Mouse (Mus musculus): ENCODE results near the gene Gm20521.

DNA sequence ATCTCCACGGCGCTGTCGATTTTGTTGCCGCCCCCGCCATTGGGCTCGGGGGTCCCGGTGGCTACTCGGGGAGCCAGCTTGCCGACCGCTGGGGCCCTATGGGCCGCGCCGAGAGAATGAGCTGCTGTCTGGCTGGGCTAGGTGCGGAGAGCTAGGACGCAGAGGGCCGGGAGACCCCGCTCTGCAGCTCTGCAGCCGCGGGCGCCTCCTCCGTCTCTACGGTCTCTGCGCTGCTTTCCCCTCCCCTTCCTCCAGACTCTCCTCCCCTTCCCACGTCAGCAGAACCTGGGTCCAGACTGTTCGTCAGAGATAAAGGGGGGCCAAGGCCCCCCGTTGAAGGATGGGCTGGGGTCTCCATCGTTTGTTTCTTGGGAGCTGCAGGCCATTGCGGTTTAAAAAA, 29.6 kb downstream of the Gm20521 start, which contains the start of gene Slc22a17:
- TF ChIP-seq POLR2A (IDR thresholded peaks at IDR 0.05; ENCODE audit: control insufficient read depth, low read depth, low read length) (peak; percentile 54; the same call in 1 of the 2 replicates), CTCF (IDR thresholded peaks at IDR 0.05; ENCODE audit: control insufficient read depth, insufficient read depth, insufficient replicate concordance, low read depth, low read length) (no peak)

Measured in testis, adult 2 months (tissue).